ENCODE assay signal across 8 mouse cellular contexts in genomic region chr14:31001307-31002205, GRCm38 (mm10). TPM values are rescaled to one million over a fixed set of nuclear protein-coding genes. Genes with fewer than 3 reads are reported as not detected.
DNase-seq lines count a peak whose midpoint lies in the region; ATAC-seq and TF ChIP-seq lines count a peak whose summit lies in the region.

Gene Glt8d1 (plus strand): TSS chr14:31001400.
Gene Spcs1 (minus strand): TSS chr14:31001672.

- peak within 1 kb of the TSS; percentile 93 for H3K9ac ChIP-seq in kidney, embryonic 15.5 days
- H3K9ac ChIP-seq in limb, embryonic 15.5 days = peak within 1 kb of the TSS; percentile 89
- H3K9ac ChIP-seq in midbrain, postnatal 0 days (replicated peaks; ENCODE audit: low read length, poor library complexity, severe bottlenecking) = peak within 1 kb of the TSS; percentile 83

- ATAC-seq in erythroblast, adult 5-6 weeks (replicated peaks; ENCODE audit: low FRiP score, poor library complexity, severe bottlenecking) = peak; percentile 92
- ATAC-seq in kidney, embryonic 15.5 days (replicated peaks; ENCODE audit: low FRiP score) = peak; percentile 95
- ATAC-seq in limb, embryonic 15.5 days (ENCODE audit: insufficient number of reproducible peaks, low FRiP score, low TSS enrichment, low read depth) = peak; percentile 87
- ATAC-seq in midbrain, postnatal 0 days (ENCODE audit: low FRiP score) = peak; percentile 91

- H3K4me3 ChIP-seq in bone marrow macrophage, adult 2 months (ENCODE audit: insufficient read depth, low read length) = peak within 1 kb of the TSS; percentile 92
- H3K4me3 ChIP-seq in heart, embryonic 10.5 days = peak within 1 kb of the TSS; percentile 92
- peak within 1 kb of the TSS; percentile 97 for H3K4me3 ChIP-seq in kidney, embryonic 15.5 days (replicated peaks)
- peak within 1 kb of the TSS; percentile 99 for H3K4me3 ChIP-seq in limb, embryonic 15.5 days
- H3K4me3 ChIP-seq in midbrain, postnatal 0 days (ENCODE audit: low read depth, low read length) = peak within 1 kb of the TSS; percentile 79

- H3K27ac ChIP-seq in bone marrow macrophage, adult 2 months (ENCODE audit: insufficient read depth, low read depth, low read length) = peak within 1 kb of the TSS; percentile 77
- H3K27ac ChIP-seq in heart, embryonic 10.5 days = peak within 1 kb of the TSS; percentile 98
- peak within 1 kb of the TSS; percentile 98 for H3K27ac ChIP-seq in kidney, embryonic 15.5 days
- peak within 1 kb of the TSS; percentile 93 for H3K27ac ChIP-seq in limb, embryonic 15.5 days
- H3K27ac ChIP-seq in midbrain, postnatal 0 days (ENCODE audit: low read depth, low read length) = peak within 1 kb of the TSS; percentile 86

- no peaks in the 10 kb centered on the region for H3K27me3 ChIP-seq in heart, embryonic 10.5 days (ENCODE audit: insufficient read depth, poor library complexity, severe bottlenecking)
- H3K27me3 ChIP-seq in kidney, embryonic 15.5 days = no peaks in the 10 kb centered on the region
- no peaks in the 10 kb centered on the region for H3K27me3 ChIP-seq in limb, embryonic 15.5 days
- no peaks in the 10 kb centered on the region for H3K27me3 ChIP-seq in midbrain, postnatal 0 days (ENCODE audit: insufficient read depth, low read length)

- H3K9me3 ChIP-seq in heart, embryonic 10.5 days = no peaks in the 10 kb centered on the region
- no peaks in the 10 kb centered on the region for H3K9me3 ChIP-seq in kidney, embryonic 15.5 days (replicated peaks)
- H3K9me3 ChIP-seq in limb, embryonic 15.5 days = no peaks in the 10 kb centered on the region
- H3K9me3 ChIP-seq in midbrain, postnatal 0 days (ENCODE audit: low read length) = no peaks in the 10 kb centered on the region

- TF ChIP-seq POLR2A in bone marrow macrophage, adult 2 months (IDR thresholded peaks at IDR 0.05; ENCODE audit: borderline replicate concordance, low read depth, low read length) = no peak

- peaks cover 10% of the 10 kb centered on the region for H3K36me3 ChIP-seq in heart, embryonic 10.5 days
- peaks cover 22% of the 10 kb centered on the region for H3K36me3 ChIP-seq in kidney, embryonic 15.5 days
- H3K36me3 ChIP-seq in limb, embryonic 15.5 days = peaks cover 15% of the 10 kb centered on the region
- H3K36me3 ChIP-seq in midbrain, postnatal 0 days (ENCODE audit: insufficient read depth, low read length) = 0 out of 2 replicates have a peak, but pooled peaks cover 2% of the 10 kb centered on the region

- H3K4me1 ChIP-seq in bone marrow macrophage, adult 2 months (ENCODE audit: control insufficient read depth, insufficient read depth, low read length) = peaks cover 5% of the 10 kb centered on the region
- peaks cover 12% of the 10 kb centered on the region for H3K4me1 ChIP-seq in heart, embryonic 10.5 days
- peaks cover 16% of the 10 kb centered on the region for H3K4me1 ChIP-seq in kidney, embryonic 15.5 days
- peaks cover 14% of the 10 kb centered on the region for H3K4me1 ChIP-seq in limb, embryonic 15.5 days
- H3K4me1 ChIP-seq in midbrain, postnatal 0 days (ENCODE audit: insufficient read depth, low read length) = 0 out of 2 replicates have a peak, but pooled peaks cover 3% of the 10 kb centered on the region

- whole genome bisulfite sequencing in heart, embryonic 10.5 days = under 1% methylated on average over 84 of the region's 84 CpGs
- WGBS in kidney, embryonic 15.5 days = under 1% methylated on average over 75 of the region's 84 CpGs
- WGBS in limb, embryonic 15.5 days = under 1% methylated on average over 82 of the region's 84 CpGs
- WGBS in midbrain, postnatal 0 days = 2% methylated on average over 80 of the region's 84 CpGs

- H3K4me2 ChIP-seq in kidney, embryonic 15.5 days = peak within 1 kb of the TSS; percentile 74
- peak within 1 kb of the TSS; percentile 67 for H3K4me2 ChIP-seq in limb, embryonic 15.5 days
- H3K4me2 ChIP-seq in midbrain, postnatal 0 days (ENCODE audit: low read depth, low read length, poor library complexity, severe bottlenecking) = peak within 1 kb of the TSS; percentile 53

- no peak for TF ChIP-seq CTCF in bone marrow macrophage, adult 2 months (IDR thresholded peaks at IDR 0.05; ENCODE audit: low read depth, low read length)
- TF ChIP-seq CTCF in midbrain, postnatal 0 days (IDR thresholded peaks at IDR 0.05) = no peak

- peak; percentile 79 for DNase-seq in 416B (ENCODE audit: low read depth)
- DNase-seq in heart, embryonic 10.5 days (ENCODE audit: low spot score) = peak; percentile 94
- peak; percentile 78 for DNase-seq in midbrain, postnatal 0 days (ENCODE audit: low spot score)
- DNase-seq in spleen, postnatal 10 days (ENCODE audit: low spot score in 2 of 2) = peak; percentile 91 to 97

RNA-seq across cellular contexts. Expression of gene Glt8d1, which starts in this region (rescaled TPM):
- 62.2 and 65.6 TPM in 2 replicates for polyA plus RNA-seq in bone marrow macrophage, adult 2 months (2012; ENCODE audit: insufficient read depth, insufficient read length, missing spikeins)
- 6.9 and 18.6 TPM in 2 replicates for total RNA-seq in erythroblast, adult 5-6 weeks (2015; ENCODE audit: low replicate concordance)
- 5.8 and 6.3 TPM in 2 replicates for total RNA-seq in erythroblast, adult 5-6 weeks (2017; ENCODE audit: low replicate concordance)
- polyA plus RNA-seq in heart, embryonic 10.5 days (2016; fragmentation: Nextera tagmentation; extraction: Ambion mirVana) = 41.2 and 46.7 TPM in 2 replicates
- polyA plus RNA-seq in kidney, embryonic 15.5 days (2015; fragmentation: Nextera tagmentation; extraction: Ambion mirVana) = 66.4 and 70.1 TPM in 2 replicates
- polyA plus RNA-seq in limb, embryonic 15.5 days (2015; fragmentation: Nextera tagmentation; extraction: Ambion mirVana) = 62.8 and 67.4 TPM in 2 replicates
- total RNA-seq in midbrain, postnatal 0 days (2014; rRNA removed) = 39.2 and 51.3 TPM in 2 replicates
- polyA plus RNA-seq in midbrain, postnatal 0 days (2015; fragmentation: Nextera tagmentation; extraction: Ambion mirVana) = 42.9 and 49.6 TPM in 2 replicates

RNA-seq across cellular contexts. Expression of gene Spcs1, which starts in this region (rescaled TPM):
- polyA plus RNA-seq in bone marrow macrophage, adult 2 months (2012; ENCODE audit: insufficient read depth, insufficient read length, missing spikeins) = 231 and 244 TPM in 2 replicates
- 64.6 and 77.6 TPM in 2 replicates for total RNA-seq in erythroblast, adult 5-6 weeks (2015; ENCODE audit: low replicate concordance)
- 28.6 and 29.4 TPM in 2 replicates for total RNA-seq in erythroblast, adult 5-6 weeks (2017; ENCODE audit: low replicate concordance)
- 290 and 338 TPM in 2 replicates for polyA plus RNA-seq in heart, embryonic 10.5 days (2016; fragmentation: Nextera tagmentation; extraction: Ambion mirVana)
- 385 and 440 TPM in 2 replicates for polyA plus RNA-seq in kidney, embryonic 15.5 days (2015; fragmentation: Nextera tagmentation; extraction: Ambion mirVana)
- polyA plus RNA-seq in limb, embryonic 15.5 days (2015; fragmentation: Nextera tagmentation; extraction: Ambion mirVana) = 417 and 446 TPM in 2 replicates
- total RNA-seq in midbrain, postnatal 0 days (2014; rRNA removed) = 244 and 256 TPM in 2 replicates
- polyA plus RNA-seq in midbrain, postnatal 0 days (2015; fragmentation: Nextera tagmentation; extraction: Ambion mirVana) = 408 and 415 TPM in 2 replicates

Comparison
In these comparisons a context has a peak if more than half of its experiments do, and no peak if none do; other contexts are left out.
1. Peak in every context shown above with its lines: DNase-seq, ATAC-seq, H3K4me3 ChIP-seq and H3K27ac ChIP-seq.